Mouse (Mus musculus): ENCODE measurements around the gene Emc1. TPM values are rescaled to one million over a fixed set of nuclear protein-coding genes. Genes with fewer than 3 reads are reported as not detected.

Emc1 gene
- polyA plus RNA-seq (2015; fragmentation: Nextera tagmentation; extraction: Ambion mirVana): 27.6 and 32.7 TPM in 2 replicates

- Histone ChIP-seq H3K9me3 (ENCODE audit: low read length) (no peaks in the 10 kb centered on the region), H3K9ac (replicated peaks; ENCODE audit: low read length) (peak within 1 kb of the TSS; percentile 90), H3K4me1 (ENCODE audit: insufficient read depth, low read length) (peaks cover 16% of the 10 kb centered on the region), H3K4me3 (ENCODE audit: low read length) (peak within 1 kb of the TSS; percentile 95), H3K27me3 (ENCODE audit: insufficient read depth, low read length) (no peaks in the 10 kb centered on the region), H3K36me3 (ENCODE audit: insufficient read depth, low read length) (peaks cover 33% of the 10 kb centered on the region), H3K27ac (ENCODE audit: low read length) (peak within 1 kb of the TSS; percentile 98), H3K4me2 (replicated peaks; ENCODE audit: low read depth, low read length) (peak within 1 kb of the TSS; percentile 92)
- under 1% methylated on average over 64 of the region's 64 CpGs for WGBS
- ATAC-seq (ENCODE audit: low FRiP score, low TSS enrichment): peak; percentile 96
These were observed at the start of gene Emc1, which contains the start of the genes Mrto4 and Ubr4 for GRCm38 (mm10) chr4:139351931-139352711. Gene Emc1, plus strand, starts transcription at chr4:139352587. Gene Mrto4, minus strand, starts transcription at chr4:139352576. Gene Ubr4, plus strand, starts transcription at chr4:139352609.

GRCm38 (mm10) chr4:139305521-139305920 lies 46.9 kb upstream of the Emc1 start:
- Histone ChIP-seq H3K27me3 (ENCODE audit: insufficient read depth, low read length) (no peaks in the 10 kb centered on the region), H3K27ac (ENCODE audit: low read length) (no peak overlapping the region), H3K9me3 (ENCODE audit: low read length) (no peaks in the 10 kb centered on the region), H3K4me3 (ENCODE audit: low read length) (no peak overlapping the region), H3K9ac (replicated peaks; ENCODE audit: low read length) (no peak overlapping the region; the same call in 1 of the 2 replicates), H3K4me2 (replicated peaks; ENCODE audit: low read depth, low read length) (no peak overlapping the region), H3K36me3 (ENCODE audit: insufficient read depth, low read length) (0 out of 2 replicates have a peak, but pooled peaks cover 3% of the 10 kb centered on the region), H3K4me1 (ENCODE audit: insufficient read depth, low read length) (peaks cover 7% of the 10 kb centered on the region; the same call in 1 of the 2 replicates)
- ATAC-seq (ENCODE audit: low FRiP score, low TSS enrichment): no peak
- WGBS: 80% methylated on average over 3 of the region's 3 CpGs

GRCm38 (mm10) chr4:139307916-139308315 lies 44.5 kb upstream of the Emc1 start:
- 86% methylated on average over 5 of the region's 5 CpGs for WGBS
- Histone ChIP-seq H3K9ac (replicated peaks; ENCODE audit: low read length) (no peak overlapping the region), H3K4me2 (replicated peaks; ENCODE audit: low read depth, low read length) (no peak overlapping the region), H3K4me1 (ENCODE audit: insufficient read depth, low read length) (peaks cover 19% of the 10 kb centered on the region; the same call in 1 of the 2 replicates), H3K9me3 (ENCODE audit: low read length) (no peaks in the 10 kb centered on the region), H3K36me3 (ENCODE audit: insufficient read depth, low read length) (no peaks in the 10 kb centered on the region), H3K27ac (ENCODE audit: low read length) (no peak overlapping the region), H3K27me3 (ENCODE audit: insufficient read depth, low read length) (no peaks in the 10 kb centered on the region), H3K4me3 (ENCODE audit: low read length) (no peak overlapping the region)
- no peak for ATAC-seq (ENCODE audit: low FRiP score, low TSS enrichment)

- ATAC-seq (ENCODE audit: low FRiP score, low TSS enrichment): no peak
These were observed 42.7 kb upstream of the Emc1 start for GRCm38 (mm10) chr4:139309651-139310050.

GRCm38 (mm10) chr4:139310171-139310898 lies 42.1 kb upstream of the Emc1 start, which contains the start of the genes Pqlc2 and Akr7a5:
Gene Pqlc2, minus strand, starts transcription at chr4:139310708.
Gene Akr7a5, plus strand, starts transcription at chr4:139310744.
- peaks cover 11% of the 10 kb centered on the region for H3K36me3 ChIP-seq (ENCODE audit: insufficient read depth, low read length)
- peak within 1 kb of the TSS; percentile 89 for H3K27ac ChIP-seq (ENCODE audit: low read length)
- peak; percentile 86 for ATAC-seq (ENCODE audit: low FRiP score, low TSS enrichment)
- H3K4me2 ChIP-seq (replicated peaks; ENCODE audit: low read depth, low read length): peak within 1 kb of the TSS; percentile 95
- no peaks in the 10 kb centered on the region for H3K27me3 ChIP-seq (ENCODE audit: insufficient read depth, low read length)
- H3K9ac ChIP-seq (replicated peaks; ENCODE audit: low read length): peak within 1 kb of the TSS; percentile 92
- H3K9me3 ChIP-seq (ENCODE audit: low read length): no peaks in the 10 kb centered on the region
- peaks cover 19% of the 10 kb centered on the region; the same call in 1 of the 2 replicates for H3K4me1 ChIP-seq (ENCODE audit: insufficient read depth, low read length)
- whole genome bisulfite sequencing: under 1% methylated on average over 61 of the region's 63 CpGs
- peak within 1 kb of the TSS; percentile 84 for H3K4me3 ChIP-seq (ENCODE audit: low read length)

More at GRCm38 (mm10) chr4:139309651-139310050, 42.7 kb upstream of the Emc1 start:
- Histone ChIP-seq H3K9me3 (ENCODE audit: low read length) (no peaks in the 10 kb centered on the region), H3K4me3 (ENCODE audit: low read length) (peak overlapping the region; percentile 84), H3K9ac (replicated peaks; ENCODE audit: low read length) (peak overlapping the region; percentile 92), H3K4me2 (replicated peaks; ENCODE audit: low read depth, low read length) (peak overlapping the region; percentile 95), H3K36me3 (ENCODE audit: insufficient read depth, low read length) (peaks cover 7% of the 10 kb centered on the region), H3K27me3 (ENCODE audit: insufficient read depth, low read length) (no peaks in the 10 kb centered on the region), H3K27ac (ENCODE audit: low read length) (no peak overlapping the region), H3K4me1 (ENCODE audit: insufficient read depth, low read length) (peaks cover 19% of the 10 kb centered on the region; the same call in 1 of the 2 replicates)
- WGBS: 19% methylated on average over 6 of the region's 6 CpGs

- peak overlapping the region; percentile 89 for H3K27ac ChIP-seq (ENCODE audit: low read length)
- peaks cover 19% of the 10 kb centered on the region; the same call in 1 of the 2 replicates for H3K4me1 ChIP-seq (ENCODE audit: insufficient read depth, low read length)
- H3K4me3 ChIP-seq (ENCODE audit: low read length): peak overlapping the region; percentile 84
- ATAC-seq (ENCODE audit: low FRiP score, low TSS enrichment): peak; percentile 78
- peak overlapping the region; percentile 95 for H3K4me2 ChIP-seq (replicated peaks; ENCODE audit: low read depth, low read length)
- no peaks in the 10 kb centered on the region for H3K9me3 ChIP-seq (ENCODE audit: low read length)
- peak overlapping the region; percentile 92 for H3K9ac ChIP-seq (replicated peaks; ENCODE audit: low read length)
- no peaks in the 10 kb centered on the region for H3K27me3 ChIP-seq (ENCODE audit: insufficient read depth, low read length)
- peaks cover 18% of the 10 kb centered on the region for H3K36me3 ChIP-seq (ENCODE audit: insufficient read depth, low read length)
- under 1% methylated on average over 53 of the region's 53 CpGs for WGBS
These were observed 41.3 kb upstream of the Emc1 start for GRCm38 (mm10) chr4:139310899-139311701.

GRCm38 (mm10) chr4:139311707-139312106 lies 40.7 kb upstream of the Emc1 start:
- no peaks in the 10 kb centered on the region for H3K27me3 ChIP-seq (ENCODE audit: insufficient read depth, low read length)
- peak; percentile 17 for ATAC-seq (ENCODE audit: low FRiP score, low TSS enrichment)
- peak overlapping the region; percentile 92 for H3K9ac ChIP-seq (replicated peaks; ENCODE audit: low read length)
- peaks cover 22% of the 10 kb centered on the region for H3K36me3 ChIP-seq (ENCODE audit: insufficient read depth, low read length)
- 13% methylated on average over 14 of the region's 14 CpGs for WGBS
- H3K4me2 ChIP-seq (replicated peaks; ENCODE audit: low read depth, low read length): peak overlapping the region; percentile 95
- peaks cover 19% of the 10 kb centered on the region; the same call in 1 of the 2 replicates for H3K4me1 ChIP-seq (ENCODE audit: insufficient read depth, low read length)
- peak overlapping the region; percentile 89 for H3K27ac ChIP-seq (ENCODE audit: low read length)
- H3K4me3 ChIP-seq (ENCODE audit: low read length): peak overlapping the region; percentile 84
- no peaks in the 10 kb centered on the region for H3K9me3 ChIP-seq (ENCODE audit: low read length)

- H3K9me3 ChIP-seq (ENCODE audit: low read length): no peaks in the 10 kb centered on the region
- peaks cover 19% of the 10 kb centered on the region; the same call in 1 of the 2 replicates for H3K4me1 ChIP-seq (ENCODE audit: insufficient read depth, low read length)
- H3K4me3 ChIP-seq (ENCODE audit: low read length): no peak overlapping the region
- no peak for ATAC-seq (ENCODE audit: low FRiP score, low TSS enrichment)
- no peak overlapping the region for H3K27ac ChIP-seq (ENCODE audit: low read length)
- no peak overlapping the region for H3K4me2 ChIP-seq (replicated peaks; ENCODE audit: low read depth, low read length)
- H3K27me3 ChIP-seq (ENCODE audit: insufficient read depth, low read length): no peaks in the 10 kb centered on the region
- 66% methylated on average over 4 of the region's 4 CpGs for WGBS
- peaks cover 30% of the 10 kb centered on the region for H3K36me3 ChIP-seq (ENCODE audit: insufficient read depth, low read length)
- no peak overlapping the region for H3K9ac ChIP-seq (replicated peaks; ENCODE audit: low read length)
These were observed 39.8 kb upstream of the Emc1 start for GRCm38 (mm10) chr4:139312632-139313031.

- no peak overlapping the region for H3K9ac ChIP-seq (replicated peaks; ENCODE audit: low read length)
- no peak overlapping the region for H3K27ac ChIP-seq (ENCODE audit: low read length)
- no peak overlapping the region for H3K4me2 ChIP-seq (replicated peaks; ENCODE audit: low read depth, low read length)
- H3K27me3 ChIP-seq (ENCODE audit: insufficient read depth, low read length): no peaks in the 10 kb centered on the region
- H3K4me1 ChIP-seq (ENCODE audit: insufficient read depth, low read length): no peaks in the 10 kb centered on the region
- H3K9me3 ChIP-seq (ENCODE audit: low read length): no peaks in the 10 kb centered on the region
- no peak for ATAC-seq (ENCODE audit: low FRiP score, low TSS enrichment)
- H3K4me3 ChIP-seq (ENCODE audit: low read length): no peak overlapping the region
- H3K36me3 ChIP-seq (ENCODE audit: insufficient read depth, low read length): peaks cover 46% of the 10 kb centered on the region
- 94% methylated on average over 11 of the region's 11 CpGs for WGBS
These were observed 33.9 kb upstream of the Emc1 start for GRCm38 (mm10) chr4:139318449-139318848.

All from kidney, embryonic 16.5 days (tissue).